Mouse (Mus musculus) mesoderm, embryonic 11.5 days (tissue): ENCODE measurements around the gene Rpl36-ps4.
A peak's percentile ranks its signal among the peaks of the same experiment; 100 is the strongest.
"Not testable (repeated sequence)": the region's sequence is repeated elsewhere in the genome, so short reads cannot be mapped to it uniquely, and the experiment has no call there.

Source experiments
- DNase-seq: peaks from one replicate; pipeline ENCODE4 v3.0.0-alpha.2; 2012; ENCODE audit warnings: low read depth, low spot score

The Rpl36-ps4 gene

DNA sequence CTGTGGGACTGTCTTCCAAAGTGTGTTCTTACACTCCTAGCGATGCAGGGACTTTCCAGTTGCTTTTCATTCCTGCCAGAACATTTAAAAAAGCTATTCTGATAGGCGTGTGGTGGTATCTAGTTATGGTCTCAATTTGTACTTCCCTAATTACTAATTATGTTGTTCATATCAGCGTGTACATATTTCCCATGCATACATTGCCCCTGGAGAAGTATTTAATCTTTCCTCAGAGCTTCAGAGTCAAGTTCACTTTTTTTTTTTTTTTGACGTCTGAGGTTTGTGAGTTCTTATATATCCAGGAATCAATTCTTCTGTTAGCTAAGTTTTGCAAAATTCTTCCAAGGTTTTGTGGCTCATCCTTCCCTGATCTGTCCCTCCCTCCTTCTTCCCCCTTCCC lies 15.4 kb downstream of the Rpl36-ps4 start:
- no peak for DNase-seq

DNA sequence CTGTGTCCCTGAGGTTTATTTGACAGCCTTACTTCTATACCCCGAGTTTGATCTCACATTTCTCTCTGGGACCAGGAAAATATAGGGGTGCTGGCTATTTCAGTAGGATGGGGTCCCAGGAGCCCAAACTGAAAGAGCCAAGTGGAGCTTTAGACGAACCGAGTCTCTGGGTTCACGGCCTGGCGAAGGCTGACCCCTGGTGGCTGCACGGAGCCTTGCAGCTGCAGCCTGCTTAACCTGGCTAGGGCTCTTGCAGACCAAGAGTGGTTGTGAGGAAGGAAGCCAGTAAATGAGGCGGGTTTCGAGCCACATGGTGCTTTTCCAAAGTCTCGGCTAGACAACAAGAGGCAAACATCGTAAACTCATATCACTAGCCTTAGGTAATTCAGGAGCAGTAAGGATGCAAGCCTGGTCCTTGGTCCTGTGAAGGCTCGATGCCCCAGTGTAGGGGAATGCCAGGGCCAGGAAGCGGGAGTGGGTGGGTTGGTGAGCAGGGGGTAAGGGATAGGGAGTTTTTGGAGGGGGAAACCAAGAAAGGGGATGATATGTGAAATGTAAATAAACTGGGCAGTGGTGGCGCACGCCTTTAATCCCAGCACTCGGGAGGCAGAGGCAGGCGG lies 28.3 kb downstream of the Rpl36-ps4 start:
- DNase-seq: peak; percentile 79

GRCm38 (mm10) chr17:87954618-87955124 lies 33.9 kb downstream of the Rpl36-ps4 start:
- DNase-seq: not testable (repeated sequence)

- no peak for DNase-seq
Observed at GRCm38 (mm10) chr17:87957096-87957840, 36.5 kb downstream of the Rpl36-ps4 start.

- DNase-seq: peak; percentile 13
Observed at GRCm38 (mm10) chr17:87958283-87958682, 37.5 kb downstream of the Rpl36-ps4 start.

DNA sequence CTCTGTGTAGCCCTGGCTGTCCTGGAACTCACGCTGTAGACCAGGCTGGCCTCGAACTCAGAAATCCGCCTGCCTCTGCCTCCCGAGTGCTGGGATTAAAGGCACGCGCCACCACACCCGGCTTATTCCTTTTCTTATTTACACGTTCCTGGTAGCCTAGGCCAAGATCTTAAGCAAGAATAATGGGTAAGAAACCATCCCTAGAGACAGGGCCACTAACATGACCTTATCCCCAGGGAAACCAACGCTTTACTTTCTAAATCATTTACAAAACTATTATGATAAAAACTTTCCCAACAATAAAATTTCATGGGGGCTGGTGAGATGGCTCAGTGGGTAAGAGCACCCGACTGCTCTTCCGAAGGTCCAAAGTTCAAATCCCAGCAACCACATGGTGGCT lies 38.6 kb downstream of the Rpl36-ps4 start:
- not testable (repeated sequence) for DNase-seq

DNA sequence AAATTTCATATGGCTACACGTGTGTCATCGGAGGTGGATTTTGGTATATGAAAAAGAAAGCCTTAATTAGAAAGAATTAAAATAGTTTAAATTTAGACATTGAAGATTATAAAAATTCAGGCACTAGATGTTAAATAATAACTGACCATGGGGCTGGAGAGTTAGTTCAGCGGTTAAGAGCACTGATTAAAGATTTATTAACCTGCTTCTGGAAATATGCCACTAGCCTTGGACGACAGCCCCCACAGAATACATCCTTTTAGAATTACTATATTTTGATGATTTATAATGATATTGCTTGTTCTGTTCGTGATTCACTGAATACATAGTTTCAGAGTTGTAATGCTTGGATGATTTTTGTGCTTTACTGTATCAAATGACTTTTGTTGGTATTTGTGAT lies 39.2 kb downstream of the Rpl36-ps4 start:
- DNase-seq: not testable (repeated sequence)

DNA sequence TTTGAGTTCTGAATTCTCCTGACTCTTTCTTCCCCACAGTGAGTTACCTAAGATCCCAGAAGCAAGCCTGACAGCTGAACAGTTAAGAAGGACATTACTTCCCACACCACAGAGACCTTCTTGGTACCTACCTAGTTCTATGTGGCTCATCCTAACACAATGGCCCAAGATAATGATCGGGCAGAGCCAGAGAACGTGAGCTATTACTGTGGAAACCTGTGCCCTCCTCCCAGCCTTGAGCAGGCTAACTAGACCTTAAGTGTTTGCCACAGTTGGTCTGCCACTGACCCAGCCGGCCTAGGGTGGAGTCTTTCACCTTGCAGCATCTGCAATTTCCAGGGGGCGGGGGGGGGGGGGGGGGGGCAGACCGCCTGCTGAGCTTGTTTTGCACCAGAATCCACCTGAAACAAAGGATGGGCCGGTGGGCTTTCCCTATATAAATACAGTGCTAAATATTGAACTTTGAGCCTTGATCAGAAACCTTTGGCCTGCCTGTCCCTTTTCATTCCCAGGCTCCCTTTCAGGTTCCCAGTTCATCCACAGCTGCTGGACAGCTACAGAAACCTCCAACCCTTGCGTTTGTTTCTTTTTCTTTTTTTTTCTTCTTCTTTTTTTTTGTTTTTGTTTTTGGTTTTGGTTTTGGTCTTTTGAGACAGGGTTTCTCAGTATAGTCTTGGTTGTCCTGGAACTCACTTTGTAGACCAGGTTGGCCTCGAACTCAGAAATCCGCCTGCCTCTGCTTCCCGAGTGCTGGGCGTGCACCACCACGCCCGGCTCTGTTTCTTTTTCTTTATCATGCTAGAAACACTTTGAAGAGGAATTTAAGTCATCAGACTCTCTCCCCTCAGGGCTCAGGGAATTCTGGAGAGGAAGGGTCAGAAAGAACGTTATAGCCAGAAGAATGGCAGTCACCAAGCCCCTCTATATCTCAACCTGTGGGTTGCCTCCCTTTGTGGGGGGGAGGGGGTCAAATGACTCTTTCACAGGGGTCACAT lies 42.6 kb downstream of the Rpl36-ps4 start:
- DNase-seq: no peak

GRCm38 (mm10) chr17:87968483-87968926 lies 47.7 kb downstream of the Rpl36-ps4 start:
- not testable (repeated sequence) for DNase-seq
